Mouse (Mus musculus): ENCODE data around the gene Barhl2.

Barhl2 gene

GRCm38 (mm10) chr5:106455106-106455920 is 2.7 kb downstream of the Barhl2 start:
- DNase-seq (ENCODE audit: low spot score), result no peak

GRCm38 (mm10) chr5:106454411-106455105 is 3.4 kb downstream of the Barhl2 start:
- no peak for DNase-seq (ENCODE audit: low spot score)

GRCm38 (mm10) chr5:106453886-106454321 is 4.1 kb downstream of the Barhl2 start:
- no peak for DNase-seq (ENCODE audit: low spot score)

- DNase-seq (ENCODE audit: low spot score), result no peak
Measured at GRCm38 (mm10) chr5:106453181-106453885, 4.6 kb downstream of the Barhl2 start.

GRCm38 (mm10) chr5:106452686-106453085 is 5.3 kb downstream of the Barhl2 start:
- DNase-seq (ENCODE audit: low spot score), result no peak

- peak; percentile 6 for DNase-seq (ENCODE audit: low spot score)
Measured at GRCm38 (mm10) chr5:106451681-106452440, 6.1 kb downstream of the Barhl2 start.

- no peak for DNase-seq (ENCODE audit: low spot score)
Measured at GRCm38 (mm10) chr5:106450426-106451160, 7.4 kb downstream of the Barhl2 start.

GRCm38 (mm10) chr5:106449720-106450425 is 8.1 kb downstream of the Barhl2 start:
- DNase-seq (ENCODE audit: low spot score), result no peak

GRCm38 (mm10) chr5:106448798-106449125 is 9.2 kb downstream of the Barhl2 start:
- DNase-seq (ENCODE audit: low spot score), result no peak

GRCm38 (mm10) chr5:106447951-106448797 is 9.8 kb downstream of the Barhl2 start:
- DNase-seq (ENCODE audit: low spot score), result no peak

- no peak for DNase-seq (ENCODE audit: low spot score)
Measured at GRCm38 (mm10) chr5:106447091-106447820, 10.7 kb downstream of the Barhl2 start.

- DNase-seq (ENCODE audit: low spot score), result no peak
Measured at GRCm38 (mm10) chr5:106446593-106446992, 11.4 kb downstream of the Barhl2 start.

- DNase-seq (ENCODE audit: low spot score), result no peak
Measured at GRCm38 (mm10) chr5:106445681-106446080, 12.3 kb downstream of the Barhl2 start.

GRCm38 (mm10) chr5:106438916-106439315 is 19.1 kb downstream of the Barhl2 start:
- no peak for DNase-seq (ENCODE audit: low spot score)

GRCm38 (mm10) chr5:106426069-106426468 is 31.9 kb downstream of the Barhl2 start:
- no peak for DNase-seq (ENCODE audit: low spot score)

GRCm38 (mm10) chr5:106420871-106421270 is 37.1 kb downstream of the Barhl2 start:
- DNase-seq (ENCODE audit: low spot score), result no peak

- DNase-seq (ENCODE audit: low spot score), result no peak
Measured at GRCm38 (mm10) chr5:106420370-106420769, 37.6 kb downstream of the Barhl2 start.

GRCm38 (mm10) chr5:106417210-106417609 is 40.8 kb downstream of the Barhl2 start:
- DNase-seq (ENCODE audit: low spot score), result no peak

- DNase-seq (ENCODE audit: low spot score), result no peak
Measured at GRCm38 (mm10) chr5:106416550-106416949, 41.4 kb downstream of the Barhl2 start.

All from MN1 (cell line).